Mouse (Mus musculus): ENCODE results near the gene Lrguk. TPM values are rescaled to one million over a fixed set of nuclear protein-coding genes. Genes with fewer than 3 reads are reported as not detected.

Gene Lrguk
- total RNA-seq, 2 experiments from 2014 or later, result 1.7 to 2.0 TPM

GRCm38 (mm10) chr6:34142931-34143330, 113.7 kb downstream of the Lrguk start:
- no peak for DNase-seq (ENCODE audit: low spot score in 2 of 2)

GRCm38 (mm10) chr6:34146042-34146441, 116.8 kb downstream of the Lrguk start:
- no peak for DNase-seq (ENCODE audit: low spot score in 2 of 2)

GRCm38 (mm10) chr6:34148021-34148420, 118.8 kb downstream of the Lrguk start:
- no peak for DNase-seq (ENCODE audit: low spot score in 2 of 2)

- no peak for DNase-seq (ENCODE audit: low spot score in 2 of 2)
Measured at GRCm38 (mm10) chr6:34148639-34149038, 119.4 kb downstream of the Lrguk start.

GRCm38 (mm10) chr6:34149066-34149465, 119.8 kb downstream of the Lrguk start:
- no peak for DNase-seq (ENCODE audit: low spot score in 2 of 2)

GRCm38 (mm10) chr6:34149821-34150220, 120.6 kb downstream of the Lrguk start:
- no peak for DNase-seq (ENCODE audit: low spot score in 2 of 2)

- DNase-seq (ENCODE audit: low spot score in 2 of 2), result no peak
Measured at GRCm38 (mm10) chr6:34153069-34154052, 124.1 kb downstream of the Lrguk start.

GRCm38 (mm10) chr6:34154202-34154601, 125.0 kb downstream of the Lrguk start:
- DNase-seq (ENCODE audit: low spot score in 2 of 2), result no peak

GRCm38 (mm10) chr6:34155137-34155804, 126.0 kb downstream of the Lrguk start:
- no peak for DNase-seq (ENCODE audit: low spot score in 2 of 2)

GRCm38 (mm10) chr6:34156057-34156456, 126.8 kb downstream of the Lrguk start:
- no peak for DNase-seq (ENCODE audit: low spot score in 2 of 2)

- DNase-seq (ENCODE audit: low spot score in 2 of 2), result no peak
Measured at GRCm38 (mm10) chr6:34156841-34157748, 127.8 kb downstream of the Lrguk start.

- DNase-seq (ENCODE audit: low spot score in 2 of 2), result no peak
Measured at GRCm38 (mm10) chr6:34159998-34160815, 131.0 kb downstream of the Lrguk start.

- DNase-seq (ENCODE audit: low spot score in 2 of 2), result no peak
Measured at GRCm38 (mm10) chr6:34160816-34161310, 131.6 kb downstream of the Lrguk start.

GRCm38 (mm10) chr6:34161511-34161910, 132.3 kb downstream of the Lrguk start:
- no peak for DNase-seq (ENCODE audit: low spot score in 2 of 2)

- DNase-seq (ENCODE audit: low spot score in 2 of 2), result no peak
Measured at GRCm38 (mm10) chr6:34162607-34163006, 133.4 kb downstream of the Lrguk start.

GRCm38 (mm10) chr6:34163014-34163413, 133.8 kb downstream of the Lrguk start:
- no peak for DNase-seq (ENCODE audit: low spot score in 2 of 2)

- DNase-seq (ENCODE audit: low spot score in 2 of 2), result no peak
Measured at GRCm38 (mm10) chr6:34168834-34169233, 139.6 kb downstream of the Lrguk start.

- DNase-seq (ENCODE audit: low spot score in 2 of 2), result no peak
Measured at GRCm38 (mm10) chr6:34170844-34171494, 141.7 kb downstream of the Lrguk start.

GRCm38 (mm10) chr6:34171748-34172457, 142.7 kb downstream of the Lrguk start:
- no peak for DNase-seq (ENCODE audit: low spot score in 2 of 2)

All from adrenal gland, postnatal 4 days (tissue).